Mouse (Mus musculus) heart, adult 9 months (tissue): ENCODE measurements around the gene Tbxas1.
A peak's percentile ranks its signal among the peaks of the same experiment; 100 is the strongest.

Experiments
- DNase-seq, 2 experiments: peaks; one replicate each; pipeline ENCODE4 v3.0.0; 2022; ENCODE audit warnings: low spot score in 2 of 2

Gene Tbxas1

DNA sequence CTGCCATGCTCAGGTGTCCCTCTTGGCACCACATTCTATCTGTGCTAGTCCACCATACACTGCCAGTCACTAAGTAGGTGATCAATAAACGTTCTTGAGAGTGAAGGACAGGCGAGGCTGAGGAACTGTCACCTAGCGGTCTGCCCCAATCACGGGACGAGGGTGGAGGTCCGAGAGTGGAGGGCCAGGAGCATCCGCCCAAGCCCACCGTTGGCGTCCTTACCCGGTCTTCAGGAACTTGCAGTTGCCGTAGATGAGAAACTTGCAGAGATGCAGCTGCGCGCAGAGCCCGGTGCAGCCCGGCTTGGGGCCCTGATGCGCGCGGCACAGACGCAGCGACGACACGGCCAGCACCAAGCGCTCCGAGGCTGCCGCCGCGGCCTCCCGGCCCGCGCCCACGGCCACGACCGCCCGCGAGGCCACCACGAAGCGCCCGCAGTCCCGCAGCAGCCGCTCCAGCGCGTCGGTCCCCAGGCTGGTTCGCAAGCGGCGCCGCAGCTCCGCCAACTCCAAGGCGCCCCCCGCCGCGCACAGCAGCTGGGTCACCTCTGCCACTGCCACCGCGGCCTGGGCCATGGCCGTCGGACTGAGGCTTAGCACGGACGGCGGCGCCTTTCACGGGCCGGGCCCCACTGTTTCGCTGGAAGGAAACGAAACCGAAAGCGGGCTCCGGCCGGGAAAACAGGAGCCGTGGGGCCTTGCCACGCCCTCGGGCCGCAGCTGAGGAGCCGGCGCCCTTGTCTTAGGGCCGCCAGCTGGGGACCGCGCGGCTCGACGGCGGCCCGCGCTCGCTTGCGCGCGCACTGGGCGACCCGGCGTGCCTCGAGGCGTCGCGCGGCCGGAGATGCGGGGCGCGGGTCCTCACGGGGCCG lies 242.6 kb downstream of the Tbxas1 start, which contains the start of gene Parp12:
TSS of gene Parp12 (minus strand) at position 766 of the 872 bp plus-strand sequence.
- peak; percentile 89 to 91 for DNase-seq

DNA sequence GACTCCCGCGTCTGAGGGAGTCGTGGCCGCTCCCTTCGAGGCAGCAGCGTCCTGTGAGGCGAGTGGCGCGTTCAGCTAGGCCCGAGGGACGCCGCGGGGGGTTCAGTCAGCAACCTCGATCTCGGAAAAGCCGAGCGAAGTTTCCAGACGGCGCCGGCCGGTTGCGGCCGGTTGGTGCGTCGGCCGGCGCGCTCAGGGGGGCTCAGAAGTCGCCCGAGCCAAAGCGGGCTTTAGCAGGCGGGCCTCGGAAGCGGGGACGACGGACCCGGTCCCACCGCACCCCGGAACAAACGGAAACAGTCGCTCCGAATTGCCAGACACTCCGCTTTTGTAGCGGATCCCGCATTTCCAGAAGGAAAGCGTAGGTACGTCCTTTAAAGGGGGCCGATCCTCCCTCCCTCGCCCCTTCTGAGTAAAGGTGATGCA lies 243.3 kb downstream of the Tbxas1 start:
- peak in 1 of 2 experiments; percentile 46 for DNase-seq

DNA sequence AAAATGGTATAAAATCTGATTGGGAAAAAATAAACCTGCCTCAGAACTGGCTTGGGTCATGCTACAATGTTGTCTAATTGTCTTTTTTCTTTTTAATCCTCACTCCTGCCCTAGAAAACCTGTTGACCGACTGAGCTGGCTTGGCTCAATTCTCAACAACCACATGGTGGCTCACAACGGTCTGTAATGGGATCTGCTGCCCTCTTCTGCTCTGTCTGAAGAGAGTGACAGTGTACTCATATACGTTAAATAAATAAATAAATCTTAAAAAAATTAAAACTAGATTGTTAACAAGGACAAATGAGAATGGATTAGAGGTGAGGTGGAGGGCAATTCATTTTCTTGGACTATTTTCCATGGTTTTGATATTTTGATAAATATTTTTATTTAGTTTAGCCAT lies 245.5 kb downstream of the Tbxas1 start:
- DNase-seq: no peak

DNA sequence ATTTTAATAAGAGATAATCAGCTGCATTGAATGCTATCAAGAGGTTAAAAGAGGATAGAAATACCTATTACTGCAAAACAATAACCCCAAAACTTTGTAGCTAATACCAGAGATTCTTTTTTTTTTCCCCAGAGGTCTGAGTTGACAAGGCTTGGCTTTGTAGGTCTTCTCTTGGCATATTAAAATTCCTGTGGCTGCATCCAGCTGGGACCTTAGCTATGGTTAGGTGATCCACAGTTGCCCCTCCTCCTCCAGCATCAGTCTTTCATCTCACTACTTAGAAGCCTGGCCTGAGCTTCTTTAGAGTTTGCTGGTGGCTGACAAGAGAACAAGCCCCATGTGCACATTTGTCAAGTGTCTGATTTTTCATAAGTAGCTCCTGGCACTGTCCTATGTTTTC lies 249.5 kb downstream of the Tbxas1 start:
- DNase-seq: no peak

DNA sequence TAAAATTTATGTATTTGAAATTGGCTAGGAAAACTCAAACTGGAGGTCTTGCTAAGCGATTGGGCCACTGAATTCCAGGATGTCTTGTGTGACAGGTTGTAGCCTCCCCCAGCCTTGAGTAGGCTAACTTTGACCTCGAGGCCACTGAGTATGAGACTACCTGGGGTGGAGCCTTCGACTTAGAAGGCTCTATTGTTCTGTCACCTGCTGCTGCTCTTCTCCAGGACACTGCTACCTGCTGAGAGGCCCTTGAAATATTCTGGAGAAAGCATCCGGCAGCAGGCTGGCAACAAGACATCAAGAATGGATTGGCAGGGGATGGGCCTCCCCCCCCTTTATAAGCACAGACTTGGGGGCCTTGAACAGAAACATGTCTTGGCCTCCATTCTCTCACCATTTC lies 256.3 kb downstream of the Tbxas1 start:
- no peak for DNase-seq

DNA sequence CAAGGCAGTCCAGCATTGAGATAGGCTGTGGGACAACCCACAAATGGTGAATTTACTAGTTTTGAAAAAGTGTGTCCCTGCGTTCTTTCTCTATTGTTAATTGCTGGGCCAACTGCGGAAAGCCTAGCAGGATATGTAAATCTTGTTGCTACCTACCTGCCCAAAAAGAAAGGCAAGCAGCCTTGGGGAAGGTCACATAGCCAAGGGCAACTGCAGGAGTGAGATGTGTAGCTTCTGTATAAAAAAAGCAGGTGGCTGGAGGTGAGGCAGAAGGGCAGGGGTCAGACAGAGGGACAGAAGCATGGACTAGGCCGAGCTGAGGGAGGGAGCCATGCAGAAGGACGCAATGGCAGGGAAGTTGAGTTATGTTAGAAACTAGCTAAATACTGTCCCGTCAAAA lies 257.4 kb downstream of the Tbxas1 start:
- DNase-seq: no peak
